Mouse (Mus musculus) megakaryocyte-erythroid progenitor cell, adult 5-6 weeks (primary cell): ENCODE measurements around the gene Pdcd1lg2. TPM values are rescaled to one million over a fixed set of nuclear protein-coding genes. Genes with fewer than 3 reads are reported as not detected.

Experiments
- ATAC-seq: replicated peaks from 2 replicates; pipeline ENCODE4 v1.8.0; 2016; ENCODE audit warnings: mild to moderate bottlenecking, inconsistent platforms; ENCODE audit not compliant: severe bottlenecking, poor library complexity, low FRiP score, low TSS enrichment
- total RNA-seq, 2 experiments: library from RNA; stranded (forward) in 1 of 2; stranded (reverse) in 1 of 2; fragments of 200-1000, 215-1000 nt in 1 of 2; fragments of >200 nt in 1 of 2; fragmentation: Nextera tagmentation in 1 of 2; gene quantifications; 2 replicates each; pipeline ENCODE4 v1.2.3; 2014 to 2017

Pdcd1lg2 gene
- total RNA-seq (2014; fragmentation: Nextera tagmentation): 0.42 TPM in 1 of 2 replicates, not detected in the other
- total RNA-seq (2017): not detected in 2 replicates

DNA sequence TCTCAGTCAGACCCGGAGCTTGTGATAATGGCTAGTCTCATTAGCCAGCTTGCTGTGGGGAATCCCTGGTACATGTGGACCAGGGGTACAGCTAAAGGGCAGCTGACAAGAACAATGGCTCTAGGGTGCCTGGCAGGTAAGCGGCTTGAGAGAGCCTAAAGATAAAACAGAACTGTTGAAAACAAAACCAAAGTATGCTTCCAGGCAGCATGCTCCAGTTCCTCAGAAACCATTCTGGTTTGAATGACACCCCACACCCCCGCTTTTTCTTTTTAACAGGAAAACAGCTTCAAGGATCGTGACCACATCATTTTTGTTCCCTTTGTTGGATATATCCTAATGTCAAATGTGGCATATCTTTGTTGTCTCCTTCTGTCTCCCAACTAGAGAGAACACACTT, at the start of gene Pdcd1lg2:
Gene Pdcd1lg2, plus strand, starts transcription at position 301 of the 400 bp plus-strand sequence.
- ATAC-seq: no peak

DNA sequence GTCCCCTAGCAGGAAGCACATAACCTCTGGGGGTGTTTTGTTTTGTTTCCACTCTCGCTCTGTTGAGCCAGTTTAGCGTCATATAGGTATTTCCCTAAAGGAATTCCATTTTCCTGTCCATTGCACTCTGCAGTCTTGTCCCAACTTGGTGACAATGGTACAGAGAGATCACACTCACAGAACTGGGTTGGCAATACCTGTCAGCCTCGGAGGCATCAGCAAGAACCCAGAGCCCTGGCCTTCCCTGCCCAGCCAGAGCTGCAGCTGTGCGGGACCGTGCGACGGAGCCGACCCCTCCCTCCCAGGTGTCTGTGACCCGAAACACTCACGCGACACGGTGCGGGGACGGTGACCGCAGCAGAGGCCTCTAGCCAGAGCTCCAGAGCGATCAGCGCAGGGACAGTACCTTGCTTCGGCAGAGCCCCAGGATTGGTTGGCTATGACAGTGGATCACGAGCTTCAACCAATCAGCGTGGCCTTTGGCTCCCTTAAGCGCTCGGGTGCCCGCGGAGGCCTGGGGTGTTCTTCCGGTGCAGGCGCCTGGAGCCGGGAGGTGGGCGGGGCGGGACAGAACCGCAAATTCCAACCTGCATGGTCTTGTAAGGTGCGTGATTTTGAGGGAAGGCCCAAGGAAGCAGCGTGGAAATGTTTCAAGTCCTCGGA, 49.1 kb upstream of the Pdcd1lg2 start:
- ATAC-seq: peak; percentile 99

DNA sequence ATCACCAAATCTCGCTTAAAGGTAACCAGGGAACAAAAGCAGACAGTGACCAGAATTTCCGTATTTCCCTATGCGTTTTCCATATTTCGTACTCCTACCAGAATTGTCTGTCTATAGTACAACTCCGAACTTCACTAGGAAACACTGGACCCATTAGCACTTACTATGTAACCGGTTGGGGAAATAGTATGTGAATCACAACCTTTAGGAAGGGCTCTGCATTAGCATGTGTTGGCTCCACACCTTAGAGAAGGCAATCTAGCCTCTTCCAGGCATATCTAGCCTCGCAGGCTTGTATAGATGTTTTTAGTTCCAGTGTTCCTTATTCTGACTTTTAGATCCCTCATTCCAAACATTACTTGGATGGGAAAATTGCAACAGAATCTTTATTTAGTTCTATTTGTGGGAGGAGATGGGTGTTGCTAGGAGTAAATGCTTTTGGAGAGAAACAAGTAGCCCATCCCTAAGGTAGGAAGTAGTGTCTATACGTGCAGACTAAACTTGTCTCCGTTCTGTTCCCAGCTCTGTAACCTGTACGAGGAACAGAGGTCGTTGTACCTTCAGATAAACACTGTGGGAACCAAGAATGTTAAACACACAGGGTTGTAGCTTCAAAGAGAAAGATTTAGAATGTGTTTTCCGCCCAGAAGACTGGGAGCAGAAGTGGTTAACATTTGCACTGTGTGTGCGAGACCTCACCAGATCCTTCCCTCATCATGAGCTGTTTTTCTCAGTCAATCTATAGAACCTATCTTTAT, 48.4 kb upstream of the Pdcd1lg2 start:
- no peak for ATAC-seq

DNA sequence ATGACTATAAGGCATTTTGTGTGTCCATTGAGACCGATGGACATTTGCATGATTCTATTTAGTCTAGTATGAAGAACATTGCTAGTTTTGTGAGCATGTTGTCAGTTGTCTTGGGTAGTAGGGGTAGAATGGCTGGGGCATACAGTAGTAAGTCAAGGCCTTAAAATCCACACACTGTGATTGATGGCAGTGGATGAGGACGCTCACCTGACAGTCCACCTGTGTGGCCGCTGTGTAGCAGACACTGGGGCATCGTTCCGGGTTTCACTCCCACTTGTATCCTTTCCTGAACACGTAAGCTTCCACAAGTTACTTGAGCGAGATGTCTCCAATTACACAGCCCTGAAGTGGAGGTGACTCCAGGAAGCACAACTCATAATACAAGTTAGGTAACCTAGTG, 47.2 kb upstream of the Pdcd1lg2 start:
- no peak for ATAC-seq

DNA sequence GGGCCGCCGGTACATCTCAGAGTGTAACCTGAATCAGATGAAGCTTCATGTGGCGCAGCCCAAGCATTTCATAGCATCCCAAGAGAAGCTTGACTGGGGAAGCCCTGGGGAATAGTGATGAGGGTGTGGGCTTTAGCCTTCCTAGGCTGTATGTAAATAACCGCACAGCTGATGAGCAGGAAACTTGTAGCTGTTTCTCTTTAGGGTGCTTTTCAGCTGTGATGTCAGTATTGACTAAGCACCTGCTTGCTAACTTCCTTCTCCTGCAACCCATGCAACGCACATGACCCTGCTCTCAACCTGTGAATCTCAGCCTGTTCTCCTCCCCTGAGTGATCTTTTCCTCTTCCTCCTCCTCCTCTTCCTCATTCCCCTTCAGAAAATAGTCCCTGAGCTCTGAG, 46.6 kb upstream of the Pdcd1lg2 start:
- no peak for ATAC-seq

DNA sequence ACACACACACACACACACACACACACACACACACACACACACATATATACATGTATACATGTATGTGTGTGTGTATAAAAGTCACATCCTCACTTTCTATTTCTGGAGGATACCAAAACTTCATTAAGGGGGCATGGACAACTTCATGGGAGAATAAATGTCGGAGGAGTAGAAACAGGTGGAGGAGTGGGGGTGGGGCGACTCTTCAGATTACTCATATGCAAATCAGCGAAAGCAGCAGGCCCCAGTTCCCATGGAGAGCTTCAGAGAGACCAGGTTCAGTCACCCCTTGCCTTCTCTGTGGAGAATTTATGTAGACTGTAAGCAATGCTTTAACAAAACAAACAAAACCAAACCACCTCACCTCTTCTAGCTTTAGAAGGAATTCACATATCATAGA, 45.6 kb upstream of the Pdcd1lg2 start:
- ATAC-seq: no peak

DNA sequence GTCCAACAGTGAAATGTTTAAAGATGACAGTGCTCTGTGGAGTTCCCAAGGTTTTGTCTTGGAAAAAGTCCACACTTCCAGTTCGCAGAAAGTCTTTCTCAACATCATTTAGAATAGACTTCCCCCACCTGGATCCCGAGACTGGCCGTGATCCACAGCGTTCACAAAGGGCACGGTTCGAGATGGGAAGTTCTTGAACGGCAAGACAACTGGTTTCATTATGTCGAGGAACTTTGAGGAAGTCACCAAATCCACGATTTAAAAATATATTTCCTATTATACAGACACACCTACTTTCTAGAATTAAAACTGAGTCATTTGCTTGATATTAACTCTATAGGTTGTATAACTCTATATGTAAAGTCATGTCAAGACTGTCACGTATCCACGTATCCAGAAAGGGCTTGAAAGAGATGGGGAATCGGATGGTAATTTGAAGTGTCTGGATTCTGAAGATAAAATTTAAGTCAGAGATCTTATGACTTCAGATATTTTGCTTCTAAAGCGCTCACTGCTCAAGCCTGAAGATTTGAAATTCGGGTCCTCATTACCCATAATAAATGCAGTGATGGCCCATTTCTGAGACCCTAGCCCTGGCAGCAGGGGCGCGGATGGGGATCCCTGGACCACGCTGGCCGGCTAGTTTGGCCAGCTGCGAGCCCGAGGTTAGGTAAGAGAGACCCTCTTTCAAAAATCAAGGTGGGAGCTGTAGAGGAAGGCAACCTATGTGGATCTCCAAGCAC, 44.3 kb upstream of the Pdcd1lg2 start:
- no peak for ATAC-seq

DNA sequence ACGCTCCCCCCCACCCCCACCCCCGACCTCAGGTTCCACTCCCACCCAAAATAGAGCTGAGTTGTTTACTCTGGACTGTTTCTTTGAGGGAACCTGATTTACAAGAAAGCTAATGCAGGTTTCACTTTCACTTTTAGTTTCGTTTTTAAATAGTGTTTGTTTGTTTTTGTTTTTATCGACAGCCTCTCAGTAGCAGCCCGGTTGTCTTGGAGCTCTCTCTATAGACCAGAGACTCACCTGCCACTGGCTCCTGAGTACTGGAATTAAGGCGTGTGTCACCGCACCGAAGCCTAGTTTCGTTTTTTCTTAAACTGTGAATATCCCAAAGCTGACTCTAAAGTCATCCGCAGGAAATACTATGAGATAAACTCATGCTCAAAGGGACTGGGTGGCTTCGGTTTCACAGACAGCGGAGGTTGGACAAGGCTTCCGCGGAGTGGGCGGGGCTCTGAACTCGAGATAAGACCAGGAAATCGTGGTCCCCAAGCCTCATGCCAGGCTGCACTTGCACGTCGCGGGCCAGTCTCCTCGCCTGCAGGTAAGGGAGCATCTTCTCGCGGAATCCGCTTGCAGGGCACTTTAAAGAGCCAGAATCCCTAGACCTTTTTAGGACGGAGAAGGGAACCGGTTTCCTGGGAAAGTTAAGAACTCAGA, 43.6 kb upstream of the Pdcd1lg2 start, which contains the start of the genes Plgrkt and Cd274:
Gene Plgrkt, minus strand, starts transcription at position 422 of the 654 bp plus-strand sequence.
Gene Cd274, plus strand, starts transcription at position 487 of the 654 bp plus-strand sequence.
- peak; percentile 96 for ATAC-seq

DNA sequence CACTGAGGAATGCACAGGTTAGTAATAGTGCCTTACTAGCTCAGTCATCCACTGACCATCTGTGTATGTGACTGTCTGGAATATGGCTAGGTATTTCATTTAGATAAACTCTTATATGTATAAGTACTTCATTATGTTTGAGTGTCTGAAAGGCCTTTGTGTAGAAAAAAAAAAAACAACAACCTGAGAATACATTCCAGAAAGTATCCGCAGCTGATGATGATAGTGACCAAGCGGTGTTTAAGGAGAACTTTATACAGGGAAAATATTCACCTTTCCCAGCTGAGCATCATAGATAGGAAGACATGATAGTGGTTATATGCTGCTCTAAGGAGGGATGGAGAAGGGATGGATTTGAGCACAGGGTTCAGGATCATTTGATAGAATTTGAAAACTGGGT, 42.7 kb upstream of the Pdcd1lg2 start:
- ATAC-seq: no peak

DNA sequence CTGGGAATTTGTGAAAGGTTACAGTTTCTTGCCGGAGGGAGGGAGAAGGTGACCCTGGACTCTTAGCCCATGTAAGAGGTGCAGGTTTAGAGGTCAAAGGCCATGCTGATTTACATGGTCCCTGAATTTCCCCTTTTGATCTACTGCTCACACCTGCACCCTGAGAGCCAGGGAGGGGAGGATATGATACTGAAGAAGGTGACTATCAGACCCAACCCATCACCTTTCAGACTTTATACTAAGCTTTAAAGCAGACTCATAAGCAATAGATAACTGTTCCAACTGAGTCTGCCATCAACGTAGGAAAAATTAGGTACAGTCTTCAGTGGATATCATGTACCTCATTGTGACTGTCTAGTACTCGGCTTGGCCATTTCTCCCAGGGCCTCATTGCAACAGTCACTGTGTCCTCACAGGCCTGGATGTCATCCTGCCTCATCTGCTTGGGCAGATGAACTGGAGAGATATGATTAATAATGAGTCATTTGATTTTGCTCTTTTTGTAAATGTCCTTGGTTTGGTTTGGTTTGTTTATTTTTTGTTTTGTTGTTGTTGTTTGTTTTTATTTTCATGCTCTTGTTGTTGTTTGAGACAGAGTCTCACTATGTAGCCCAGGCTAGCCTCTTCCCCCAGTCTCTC, 41.9 kb upstream of the Pdcd1lg2 start:
- ATAC-seq: 0 out of 2 replicates have a peak, but pooled peaks have one; percentile 7

DNA sequence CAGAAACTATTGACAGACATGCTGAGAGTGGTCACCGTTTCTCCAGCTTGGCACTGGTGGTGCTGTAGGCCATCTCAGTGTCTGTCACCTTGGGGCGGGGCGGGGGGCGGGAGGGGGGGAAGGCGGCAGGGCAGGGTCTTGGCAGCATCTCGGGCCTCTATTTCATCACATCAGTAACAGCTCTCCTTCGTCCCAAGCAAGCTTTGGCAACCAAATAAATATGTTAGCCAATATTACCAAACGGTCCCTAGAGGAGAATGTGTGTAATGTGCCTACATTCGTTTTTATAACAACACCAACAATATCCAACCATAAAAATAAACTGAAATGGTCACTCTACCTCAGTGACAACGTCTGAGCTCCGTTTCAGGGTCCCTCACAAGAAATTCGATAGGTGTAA, 40.6 kb upstream of the Pdcd1lg2 start:
- ATAC-seq: no peak

DNA sequence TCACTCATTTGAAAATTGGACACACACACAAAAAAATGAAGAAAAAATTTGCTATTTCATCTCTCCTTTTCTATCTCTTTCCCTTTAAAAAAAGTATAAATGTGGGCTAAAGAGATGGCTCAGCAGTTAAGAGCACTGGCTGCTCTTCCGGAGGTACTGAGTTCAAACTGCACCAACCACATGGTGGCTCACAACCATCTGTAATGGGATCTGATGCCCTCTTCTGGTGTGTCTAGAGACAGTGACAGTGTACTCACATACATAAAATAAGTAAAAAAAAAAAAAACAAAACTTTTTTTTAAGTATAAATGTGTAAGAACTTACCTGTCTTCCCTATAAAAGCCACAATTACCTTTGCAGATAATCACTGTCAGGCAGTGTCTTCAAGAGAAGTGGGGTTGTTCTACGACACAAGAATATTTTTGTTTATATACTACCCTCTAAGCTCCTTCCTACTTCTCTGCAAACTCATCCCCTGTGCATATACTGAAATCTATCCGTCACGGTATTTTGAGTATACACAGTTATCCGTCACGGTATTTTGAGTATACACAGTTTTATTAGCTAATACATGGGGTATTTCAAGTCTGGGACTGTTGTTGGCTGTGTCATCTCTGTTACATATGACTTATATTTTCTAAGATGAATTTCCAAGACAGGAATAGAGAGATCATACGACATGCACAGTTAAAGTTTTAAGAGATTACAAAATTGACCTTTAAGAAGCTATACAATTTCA, 40.0 kb upstream of the Pdcd1lg2 start:
- ATAC-seq: no peak

DNA sequence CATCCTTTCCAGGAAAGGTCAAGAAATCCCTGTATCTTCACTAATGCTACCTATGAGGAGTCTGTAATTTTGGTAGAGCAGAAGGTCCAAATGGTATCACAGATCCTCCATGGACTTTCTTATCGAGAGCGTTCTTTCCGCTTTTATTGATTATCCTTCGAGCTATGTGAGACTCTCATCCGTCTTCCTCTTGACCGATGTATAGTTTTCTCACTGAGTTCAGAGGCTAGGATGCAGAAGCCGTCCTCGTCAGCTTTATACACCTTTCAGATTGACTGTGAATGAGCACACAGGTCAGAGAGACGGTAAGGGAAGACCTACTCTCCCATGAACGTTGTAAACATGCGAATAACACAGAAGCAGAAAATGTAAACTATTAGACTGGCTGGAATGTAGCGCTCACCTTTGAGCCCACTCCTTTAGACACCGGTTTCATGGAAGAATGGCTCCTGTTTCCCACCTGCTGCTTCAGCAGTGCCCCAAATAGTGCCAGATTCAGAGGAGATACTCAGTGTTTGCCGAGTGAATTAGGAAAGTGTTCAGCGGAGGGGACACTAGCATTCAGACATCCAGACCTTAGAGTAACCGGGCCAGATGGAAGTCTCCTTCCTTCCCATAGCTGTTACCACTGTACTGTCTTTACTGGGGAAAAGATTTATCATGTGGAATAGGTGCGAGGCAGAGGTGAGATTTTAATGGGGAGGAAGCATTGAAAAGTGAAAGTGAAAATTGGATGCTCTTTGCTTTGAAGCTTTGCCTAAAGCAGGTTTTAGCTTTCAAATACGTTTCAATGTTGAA, 39.2 kb upstream of the Pdcd1lg2 start:
- ATAC-seq: no peak

DNA sequence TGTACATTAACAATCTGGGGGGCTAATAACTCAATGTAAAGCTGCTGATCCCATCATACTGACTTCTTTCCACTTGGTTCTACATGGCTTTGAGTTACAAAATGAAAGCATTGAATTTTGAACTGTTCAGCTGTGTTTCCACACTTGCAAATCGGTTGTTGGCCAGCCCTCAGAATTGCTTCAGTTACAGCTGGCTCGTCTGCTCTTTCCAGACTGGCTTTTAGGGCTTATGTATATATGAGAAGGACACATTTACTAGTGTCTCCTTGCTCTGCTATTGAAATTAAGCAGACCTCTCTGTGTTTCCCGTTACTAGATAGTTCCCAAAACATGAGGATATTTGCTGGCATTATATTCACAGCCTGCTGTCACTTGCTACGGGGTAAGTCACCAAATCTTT, 38.6 kb upstream of the Pdcd1lg2 start:
- no peak for ATAC-seq

DNA sequence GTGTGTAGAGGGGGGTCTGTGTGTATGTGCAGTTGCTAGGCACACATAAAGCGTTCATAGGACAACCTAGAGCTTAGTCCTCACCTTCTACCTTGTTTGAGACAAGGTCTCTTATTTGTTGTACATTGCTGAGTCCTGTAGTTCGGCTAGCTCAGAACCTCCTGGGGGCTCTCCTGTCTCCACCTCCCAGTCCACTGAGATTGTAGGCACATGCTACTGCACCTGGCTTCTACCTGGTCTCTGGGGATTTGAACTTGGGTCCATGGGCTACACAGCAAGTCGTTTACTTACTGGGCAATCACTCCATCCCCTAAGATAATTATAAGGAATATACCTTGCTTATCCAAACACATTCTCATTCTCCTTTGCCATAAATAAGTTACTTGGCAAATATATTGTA, 38.1 kb upstream of the Pdcd1lg2 start:
- ATAC-seq: no peak

DNA sequence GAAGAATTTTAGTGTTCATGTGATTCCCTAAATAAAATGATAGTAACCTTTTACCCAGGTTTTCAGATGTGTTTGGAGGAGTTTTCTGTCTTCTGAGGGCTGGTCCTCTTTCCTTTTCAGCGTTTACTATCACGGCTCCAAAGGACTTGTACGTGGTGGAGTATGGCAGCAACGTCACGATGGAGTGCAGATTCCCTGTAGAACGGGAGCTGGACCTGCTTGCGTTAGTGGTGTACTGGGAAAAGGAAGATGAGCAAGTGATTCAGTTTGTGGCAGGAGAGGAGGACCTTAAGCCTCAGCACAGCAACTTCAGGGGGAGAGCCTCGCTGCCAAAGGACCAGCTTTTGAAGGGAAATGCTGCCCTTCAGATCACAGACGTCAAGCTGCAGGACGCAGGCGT, 37.3 kb upstream of the Pdcd1lg2 start:
- no peak for ATAC-seq

DNA sequence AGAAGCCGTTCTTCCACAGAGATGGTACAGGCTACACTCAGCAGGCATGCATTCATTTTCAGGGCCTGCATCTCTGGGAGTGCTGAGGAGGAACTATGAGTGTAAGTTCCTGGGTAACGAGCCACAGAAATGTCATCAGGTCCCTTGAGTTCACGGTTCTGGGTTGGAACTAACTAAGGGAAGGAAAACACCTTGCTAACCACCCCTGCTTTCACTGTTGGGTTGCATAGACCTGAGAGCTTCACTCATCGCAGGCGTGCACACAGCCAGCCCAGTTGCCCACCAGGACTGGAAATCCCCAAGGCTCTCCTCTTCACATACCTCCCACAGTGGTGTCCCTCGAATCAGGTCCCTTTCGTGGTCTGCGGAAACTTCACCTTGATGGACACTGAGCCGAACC, 35.8 kb upstream of the Pdcd1lg2 start:
- no peak for ATAC-seq

DNA sequence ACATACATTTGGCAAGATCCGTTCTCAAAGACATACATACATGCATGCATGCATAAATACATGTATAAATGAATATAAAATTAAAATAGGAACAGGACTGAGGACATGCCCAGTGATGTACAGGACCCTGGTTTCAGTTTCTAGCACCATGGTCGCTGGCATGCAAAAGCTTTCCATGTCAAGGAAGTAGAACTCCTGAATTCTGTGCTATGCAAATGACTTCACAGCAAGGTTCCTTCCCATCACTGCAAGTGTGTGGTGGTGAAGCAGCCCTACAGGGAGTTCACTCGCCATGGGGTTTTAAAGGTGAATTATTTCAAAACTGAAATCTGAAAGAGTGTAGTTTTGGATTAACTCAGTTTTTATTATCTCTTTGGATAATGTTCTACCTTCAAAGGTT, 34.3 kb upstream of the Pdcd1lg2 start:
- ATAC-seq: no peak
